ENCODE assay signal across 25 mouse cellular contexts in genomic region chr6:41527402-41527801, GRCm38 (mm10). TPM values are rescaled to one million over a fixed set of nuclear protein-coding genes. Genes with fewer than 3 reads are reported as not detected.
"Had no signal": no experiment of that assay in that cellular context is flagged by ENCODE, and none has a peak within 500 bp of the region (broad histone marks: within the 10 kb centered on the region; RNA-seq: fewer than 3 reads in every experiment).

No protein-coding gene starts in this region.

- DNase-seq: kidney, adult 2 months; kidney, postnatal 25 days; layer of hippocampus, postnatal 36 days; liver, embryonic 13.5 days; lung, adult 2 months; lung, postnatal 14 days; lung, postnatal 4 days; retina, postnatal 1 day; thymus, adult 18-20 months; thymus, postnatal 25 days had no signal

- ATAC-seq: intestine, postnatal 0 days; midbrain, embryonic 13.5 days; midbrain, embryonic 16.5 days had no signal

RNA-seq across cellular contexts. Expression of gene Prss2, which starts 5.8 kb away (rescaled TPM):
- total RNA-seq: layer of hippocampus, adult 8-10 months; layer of hippocampus, postnatal 10 days; layer of hippocampus, postnatal 36 days; left cerebral cortex, adult 2 months; left cerebral cortex, postnatal 10 days; left cerebral cortex, postnatal 36 days; monocyte, adult 5-6 weeks; neutrophil, adult 5-6 weeks had no signal
- polyA plus RNA-seq: kidney, adult 2 months; kidney, embryonic 14.5 days; kidney, postnatal 0 days; limb, embryonic 11.5 days; liver, embryonic 13.5 days; lung, embryonic 16.5 days; midbrain, embryonic 13.5 days; midbrain, embryonic 16.5 days; neural tube, embryonic 13.5 days had no signal
